Mouse (Mus musculus) left cerebral cortex, postnatal 10 days (tissue): Measurements from ENCODE around the gene Rnf208. TPM values are rescaled to one million over a fixed set of nuclear protein-coding genes. Genes with fewer than 3 reads are reported as not detected.

Source experiments
- DNase-seq, 2 experiments: peaks; one replicate each; pipeline ENCODE4 v3.0.0; 2021 to 2022; ENCODE audit warnings: low spot score in 2 of 2, mixed read lengths in 1 of 2; ENCODE audit errors: extremely low spot score in 1 of 2
- intact Hi-C: fragments of 180-260 bp; cut with DNase I; formaldehyde crosslinking; loops from one replicate; pipeline ENCODE4 v1.15.1; 2025
- total RNA-seq, 2 experiments: library from RNA; stranded (reverse); gene quantifications; 2 replicates each; pipeline ENCODE4 v1.2.3; 2021

Rnf208 gene
- 100 to 1,000 TPM; 229 to 231 TPM for total RNA-seq

DNA sequence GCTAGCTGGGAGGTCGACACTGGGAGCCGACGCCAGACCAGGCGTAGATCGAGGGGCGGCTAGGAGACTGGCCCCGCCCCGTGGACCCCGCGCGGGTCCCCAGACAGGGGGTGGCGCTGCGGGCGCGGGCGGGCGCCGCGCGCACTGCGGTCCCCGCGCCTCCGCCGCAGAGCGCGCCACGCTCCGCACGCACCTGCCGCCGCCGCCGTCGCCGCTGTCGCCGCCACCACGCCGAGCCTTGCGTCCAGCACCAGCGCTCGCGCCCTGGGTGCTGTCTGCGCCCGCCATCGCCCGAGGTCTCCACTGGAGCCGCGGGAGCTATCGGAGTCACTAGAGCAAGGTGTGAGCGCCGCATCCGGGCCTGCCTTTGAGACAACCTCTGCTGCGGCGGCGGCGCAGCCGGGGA, at the start of gene Rnf208, which contains the start of gene Cysrt1:
TSS of gene Rnf208 (plus strand) at position 155 of the 406 bp plus-strand sequence.
TSS of gene Cysrt1 (minus strand) at position 352 of the 406 bp plus-strand sequence.
- DNase-seq: peak in 1 of 2 experiments; percentile 61
- intact Hi-C loops: no loop called here

DNA sequence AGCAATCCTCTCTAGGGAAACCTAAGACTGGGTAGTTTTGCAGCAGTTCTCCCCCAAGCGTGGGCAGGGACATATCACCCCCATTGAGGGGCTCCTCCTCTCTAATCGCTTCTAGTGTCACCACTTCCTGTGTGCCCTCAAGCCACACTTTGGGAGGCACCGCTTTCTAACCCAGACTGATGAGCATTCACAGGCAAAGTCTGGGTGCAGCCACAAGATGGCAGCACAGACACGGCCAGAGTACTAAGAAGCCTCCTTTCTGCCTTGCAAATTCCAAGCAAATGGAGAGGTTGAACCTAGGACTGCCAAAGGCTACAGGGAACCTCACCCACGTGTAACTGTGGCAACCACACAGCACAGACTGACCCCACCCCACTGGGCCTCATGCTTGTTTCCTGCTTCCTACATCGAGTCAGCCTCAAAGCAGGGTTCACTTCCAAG, 48.7 kb upstream of the Rnf208 start:
- peak; percentile 74 to 84 for DNase-seq
- intact Hi-C loops: no loop called here

DNA sequence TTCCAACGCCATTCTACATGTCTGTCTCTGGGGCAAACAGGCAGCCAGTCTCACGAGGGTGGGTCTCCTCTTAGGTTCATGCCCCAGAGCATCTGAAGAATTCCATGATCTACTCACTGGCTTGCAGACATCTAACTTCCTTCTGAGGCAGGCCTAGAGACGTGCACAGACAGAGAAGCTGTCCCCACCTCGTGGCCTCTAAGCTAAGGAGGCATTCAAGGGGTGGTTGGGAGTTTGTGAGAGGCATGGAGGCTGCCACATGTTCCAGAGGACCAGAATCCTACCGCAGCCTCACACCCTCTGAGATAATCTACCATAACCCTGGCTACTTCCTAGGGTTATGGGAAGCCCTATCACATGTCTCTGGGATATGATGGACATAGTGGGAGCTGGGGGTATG, 48.0 kb upstream of the Rnf208 start:
- no peak for DNase-seq
- intact Hi-C loops: loop anchor here (2.0 kb wide), 1 partner anchor 61 kb away; the partner anchor contains the start of gene Tmem203

DNA sequence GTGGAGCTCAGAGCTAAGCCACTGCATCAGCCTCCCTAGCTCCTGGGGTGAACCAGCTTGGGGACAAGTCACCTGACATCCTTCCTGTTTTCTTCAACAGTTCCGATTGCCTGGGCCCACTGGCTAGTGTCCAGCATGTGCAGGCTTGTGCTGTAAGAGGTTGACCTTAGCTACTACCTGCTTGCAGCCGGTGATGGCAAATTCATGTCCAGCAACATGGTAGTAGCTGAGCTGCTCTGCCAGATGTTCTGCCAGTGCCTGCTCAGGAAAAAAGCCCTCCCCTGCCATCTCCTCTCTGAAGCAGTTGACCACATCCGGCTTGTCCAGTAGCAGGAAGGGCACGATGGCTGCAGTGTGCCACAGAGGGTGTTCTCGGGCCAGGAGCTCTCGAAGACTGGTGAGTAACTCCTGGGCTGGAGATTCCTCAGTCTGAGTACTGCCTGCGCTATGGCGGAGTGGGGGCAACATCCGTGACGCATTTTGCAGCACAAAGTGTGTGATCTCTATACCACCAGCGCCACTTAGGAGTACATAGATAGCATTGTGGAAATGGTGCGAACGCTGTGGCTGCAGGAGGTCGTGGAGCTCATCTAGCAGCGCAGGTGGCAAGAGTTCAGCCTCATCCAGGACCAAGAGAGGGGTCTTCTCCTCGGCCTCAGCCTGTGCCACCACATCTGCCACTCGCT, 47.4 kb upstream of the Rnf208 start:
- peak in 1 of 2 experiments; percentile 46 for DNase-seq
- intact Hi-C loops: loop anchor here (2.0 kb wide), 1 partner anchor 60 kb away; the partner anchor contains the start of gene Tmem203

DNA sequence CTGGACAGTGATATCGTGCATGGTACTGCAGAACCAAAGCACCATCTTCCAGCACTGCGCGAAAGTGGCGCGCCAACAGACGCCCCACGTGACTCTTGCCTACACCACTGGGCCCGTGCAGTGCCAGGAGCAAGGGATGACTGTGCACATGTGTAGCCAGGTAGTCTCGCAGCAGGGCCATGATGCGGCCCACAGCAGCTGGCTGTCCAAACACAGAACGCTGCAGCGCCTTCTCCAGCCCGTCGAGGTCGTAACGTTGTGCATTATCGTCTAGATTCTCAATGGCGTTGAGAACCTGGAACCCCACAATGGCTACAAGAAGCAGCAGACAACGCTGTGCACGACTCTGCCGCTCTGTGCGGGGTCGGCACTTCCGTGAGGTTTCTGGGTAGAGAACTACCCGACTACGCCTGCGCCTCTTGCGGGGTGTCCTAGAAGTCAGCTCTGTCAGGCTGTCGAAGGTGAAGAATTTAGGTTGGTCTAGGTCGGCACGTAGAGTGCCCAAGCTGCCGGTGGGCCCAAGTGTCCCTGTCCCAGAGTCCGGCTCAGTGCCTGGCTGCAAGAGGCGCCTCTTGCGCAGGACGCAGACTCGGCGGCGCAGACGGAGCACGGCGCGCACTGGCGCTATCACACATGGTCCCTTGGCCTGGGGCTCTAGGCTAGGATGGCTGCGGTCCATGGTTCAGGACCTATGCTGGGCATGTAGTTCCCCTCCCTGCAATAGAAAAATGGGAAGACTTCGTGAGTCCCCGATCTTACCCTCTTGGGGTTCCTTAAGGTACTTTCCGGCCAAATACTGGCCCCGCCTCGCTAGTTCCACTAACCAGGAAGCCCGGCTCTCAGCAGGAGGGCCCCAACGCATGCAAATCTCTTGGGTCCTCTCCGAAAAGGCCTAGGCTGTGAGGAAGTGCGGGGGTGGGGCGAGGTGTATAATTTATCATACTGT, 46.6 kb upstream of the Rnf208 start:
- peak in 1 of 2 experiments; percentile 86 for DNase-seq
- intact Hi-C loops: loop anchor here (2.0 kb wide), 1 partner anchor 59 kb away; the partner anchor contains the start of gene Tmem203

DNA sequence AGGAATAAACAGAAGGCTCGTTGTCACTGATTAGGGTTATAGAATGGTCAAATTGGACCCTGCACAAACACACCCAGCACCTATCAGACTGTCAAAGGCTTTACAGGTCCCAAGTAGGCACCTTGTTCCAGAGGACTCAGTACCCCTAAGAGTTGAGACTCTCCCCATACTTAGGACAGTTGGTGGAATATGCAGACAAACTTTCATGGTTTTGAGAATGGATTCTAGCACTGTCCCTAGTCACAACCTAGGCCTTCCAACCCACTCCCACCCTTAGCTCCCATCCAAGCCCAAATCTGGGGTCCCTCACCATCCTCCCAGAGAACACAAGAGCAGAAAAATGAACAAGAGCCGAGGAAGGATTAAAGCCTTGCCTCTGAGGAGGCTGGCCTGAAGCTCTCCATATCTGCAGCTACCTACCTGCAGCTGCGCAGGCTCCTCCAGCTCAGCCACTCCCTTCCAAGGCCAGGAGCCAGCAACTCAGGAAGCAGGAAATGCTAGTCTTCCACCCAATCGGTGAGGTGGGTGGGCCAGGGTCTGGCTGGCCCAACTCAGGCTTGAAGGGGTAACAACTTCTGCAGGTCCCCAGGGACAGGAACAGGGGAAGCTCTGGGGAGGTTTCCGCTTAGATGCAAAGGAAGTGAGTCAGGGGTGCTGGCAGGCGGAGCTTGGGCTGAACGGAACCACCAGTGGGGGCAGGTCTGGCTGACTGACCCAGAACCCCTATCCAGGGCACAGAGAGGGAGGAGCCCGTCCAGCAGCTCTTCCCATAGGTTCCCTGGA, 45.7 kb upstream of the Rnf208 start, which contains the start of gene Tor4a:
TSS of gene Tor4a (minus strand) at position 715 of the 783 bp plus-strand sequence.
- DNase-seq: peak in 1 of 2 experiments; percentile 92
- intact Hi-C loops: no loop called here

DNA sequence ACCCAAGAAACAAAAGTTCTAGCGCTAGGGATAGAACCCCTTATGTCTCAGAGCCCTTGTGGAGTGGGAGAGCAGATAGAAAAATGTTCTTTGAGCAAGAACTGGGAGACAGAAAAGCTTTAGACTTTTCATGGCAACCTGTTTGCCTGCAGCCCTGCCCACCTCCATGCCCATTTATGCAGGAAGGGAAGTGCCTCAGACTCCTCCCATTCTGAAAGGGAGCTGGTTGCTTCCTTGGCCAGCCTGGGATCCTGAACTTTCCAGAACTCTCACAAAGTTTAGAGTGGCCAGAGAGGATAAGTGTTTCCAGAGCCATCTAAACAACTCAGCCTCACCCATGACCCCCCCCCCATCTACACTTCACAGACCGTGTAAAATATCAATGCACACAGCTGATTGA, 44.9 kb upstream of the Rnf208 start:
- DNase-seq: no peak
- intact Hi-C loops: no loop called here

DNA sequence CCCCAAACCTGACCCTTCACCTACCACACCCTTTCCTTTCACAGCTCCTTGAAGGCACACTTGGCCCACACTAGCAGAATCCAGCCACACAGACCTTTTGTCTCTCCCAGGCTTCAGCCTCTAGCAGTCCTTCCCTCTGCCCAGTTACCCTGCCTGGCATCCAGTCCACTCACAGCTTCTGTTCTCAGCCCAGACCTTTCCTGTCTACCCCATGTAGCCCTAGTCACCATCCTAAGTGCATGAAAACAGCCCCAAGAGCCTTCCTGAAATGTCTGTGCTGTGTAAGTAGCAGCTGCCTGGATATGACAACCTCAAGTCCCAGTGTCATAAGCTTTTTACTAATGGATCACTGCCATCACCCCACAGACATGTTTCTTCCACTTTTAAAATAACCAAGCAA, 44.1 kb upstream of the Rnf208 start:
- intact Hi-C loops: no loop called here

DNA sequence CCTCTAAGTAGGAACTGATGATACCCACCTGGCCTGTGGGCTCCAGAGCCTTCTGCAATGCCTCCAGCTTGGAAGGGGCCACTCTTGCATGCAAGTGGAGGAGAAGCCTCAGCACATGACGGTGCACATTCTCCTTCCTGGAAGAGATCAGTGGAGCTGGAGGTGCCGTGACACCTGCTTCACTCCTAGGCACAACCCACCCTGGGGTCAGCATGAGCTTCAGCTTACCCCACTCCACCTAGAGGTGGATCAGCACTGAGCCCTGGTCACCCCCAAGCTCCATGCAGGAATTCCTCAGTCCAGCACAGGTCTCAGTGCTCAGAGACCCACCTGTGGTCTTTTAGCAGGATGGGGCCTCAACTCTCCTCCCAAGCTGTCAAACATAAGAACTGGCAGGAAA, 41.4 kb upstream of the Rnf208 start:
- DNase-seq: no peak
- intact Hi-C loops: no loop called here

More for the DNA sequence above, 44.1 kb upstream of the Rnf208 start:
- no peak for DNase-seq

DNA sequence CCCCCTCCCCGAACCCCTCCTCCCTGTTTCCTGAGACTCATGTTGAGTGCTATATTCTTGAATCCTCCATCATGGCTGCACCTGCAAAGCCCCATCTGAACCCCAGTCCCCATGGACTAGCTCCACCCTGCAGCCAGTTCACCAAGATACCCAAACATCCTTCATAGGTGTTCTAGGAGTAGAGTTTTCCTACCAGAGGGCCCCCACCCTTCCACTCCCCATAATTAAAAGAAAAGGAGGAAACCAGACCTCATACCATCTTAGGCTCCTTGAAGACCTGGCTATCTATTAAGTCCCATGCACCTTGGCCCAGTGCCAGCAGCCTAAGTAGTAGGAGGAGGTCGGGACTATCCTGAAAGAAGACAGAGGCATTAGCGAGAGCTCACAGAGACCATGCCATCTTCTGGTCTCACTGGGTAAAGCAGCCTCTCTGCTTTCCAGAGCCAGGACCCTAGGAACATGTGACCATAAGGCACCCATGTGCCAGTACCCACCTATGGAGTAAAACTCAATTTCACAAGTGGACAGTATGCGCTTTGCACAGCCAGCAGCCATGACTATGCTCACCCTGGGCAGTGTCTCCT, 38.3 kb upstream of the Rnf208 start:
- intact Hi-C loops: no loop called here
- peak in 1 of 2 experiments; percentile 60 for DNase-seq

DNA sequence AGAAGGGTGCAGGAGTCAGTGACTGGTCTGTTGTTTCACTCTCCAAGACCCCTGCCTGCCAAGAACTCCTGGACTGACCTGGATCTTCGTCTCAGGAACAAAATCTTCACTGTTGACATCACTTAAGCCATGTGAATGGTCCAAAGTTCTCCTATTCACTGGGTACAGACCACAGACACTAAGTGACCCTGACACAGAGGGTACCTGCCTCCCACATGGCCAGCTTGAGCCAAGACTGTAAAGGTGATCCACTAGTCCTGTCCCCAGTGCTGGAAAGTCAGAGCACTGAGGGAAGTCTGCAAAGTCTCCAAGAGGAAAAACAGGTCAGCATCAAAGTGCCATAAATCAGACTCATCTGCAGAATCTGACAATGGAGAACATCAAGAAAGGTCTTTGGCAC, 34.5 kb upstream of the Rnf208 start:
- intact Hi-C loops: no loop called here
- no peak for DNase-seq

DNA sequence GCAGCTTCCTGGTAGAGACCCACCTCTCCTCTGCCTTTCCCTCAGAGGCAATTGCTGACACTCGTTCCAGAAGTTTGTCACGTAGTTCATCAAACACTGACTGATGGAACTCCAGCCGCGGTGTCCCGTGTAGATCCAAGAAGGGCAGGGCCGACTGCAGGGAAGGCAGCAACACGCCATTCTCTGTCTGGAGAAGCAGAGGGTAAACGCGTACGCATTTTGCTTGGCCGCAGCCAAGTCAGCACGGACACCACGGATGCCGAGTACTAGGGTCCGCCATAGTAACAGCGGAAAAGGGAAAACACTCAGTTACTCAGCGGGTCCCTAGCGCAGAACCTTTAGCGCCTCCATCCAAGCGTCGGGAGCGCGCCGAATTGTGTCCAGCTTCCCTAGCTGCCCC, 31.4 kb upstream of the Rnf208 start:
- intact Hi-C loops: no loop called here
- DNase-seq: no peak

DNA sequence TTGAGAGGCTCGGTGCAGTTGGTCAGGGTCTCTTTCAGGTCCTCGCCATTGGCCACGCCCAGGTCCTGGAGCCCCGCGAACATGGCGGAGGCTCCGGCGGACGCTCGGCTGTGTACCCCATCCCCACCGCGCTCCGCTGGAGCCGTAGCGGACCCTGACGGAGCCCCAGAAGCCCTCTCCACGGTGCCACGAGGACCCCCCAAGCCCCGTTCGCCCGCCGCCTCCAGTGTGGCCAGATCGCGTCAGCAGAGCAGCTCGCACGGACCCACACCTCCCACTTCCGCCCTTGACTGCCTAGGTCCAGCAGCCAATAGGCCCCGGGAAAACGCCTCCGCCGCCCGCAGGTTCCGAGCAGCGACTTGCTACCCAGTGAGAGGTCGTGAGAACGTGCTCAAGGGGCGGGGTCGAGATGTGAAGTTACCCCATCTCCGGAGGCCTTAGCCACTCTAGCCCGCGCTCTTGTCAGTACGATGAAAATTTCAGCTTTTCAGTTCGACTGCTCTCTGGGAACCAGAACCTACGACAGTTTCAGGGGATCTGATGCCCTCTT, 30.9 kb upstream of the Rnf208 start, which contains the start of gene Nelfb:
TSS of gene Nelfb (minus strand) at position 369 of the 550 bp plus-strand sequence.
- intact Hi-C loops: no loop called here
- peak; percentile 65 to 94 for DNase-seq

DNA sequence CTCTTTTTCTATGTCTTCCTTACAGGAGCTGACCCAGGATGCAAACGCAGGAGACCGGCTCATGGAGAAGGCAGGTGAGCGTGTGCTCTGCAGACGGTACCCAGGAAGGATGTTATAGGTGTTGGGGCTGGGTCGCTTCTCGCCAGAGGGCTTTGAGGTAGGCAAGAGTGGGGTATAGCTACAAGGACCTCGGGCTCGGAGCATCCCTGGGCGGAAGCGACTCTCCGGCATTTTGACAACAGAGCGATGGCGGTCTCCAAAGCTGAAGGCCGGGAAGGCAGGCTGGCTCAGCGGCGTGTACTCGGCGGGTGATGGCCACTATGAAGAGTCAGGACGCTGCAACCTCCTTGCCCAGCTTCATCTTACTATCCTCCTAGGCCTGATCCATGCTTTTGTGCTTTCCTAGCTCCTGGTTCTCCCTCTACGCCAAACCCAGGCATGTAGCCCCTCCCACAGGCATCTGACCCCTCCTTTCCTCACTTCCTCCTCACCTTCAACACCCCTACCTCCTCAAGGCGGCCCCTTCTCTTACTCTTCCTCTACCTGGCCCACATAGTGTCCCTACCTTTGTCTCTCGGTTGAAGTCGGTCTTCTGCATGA, 28.7 kb upstream of the Rnf208 start:
- intact Hi-C loops: no loop called here
- no peak for DNase-seq

DNA sequence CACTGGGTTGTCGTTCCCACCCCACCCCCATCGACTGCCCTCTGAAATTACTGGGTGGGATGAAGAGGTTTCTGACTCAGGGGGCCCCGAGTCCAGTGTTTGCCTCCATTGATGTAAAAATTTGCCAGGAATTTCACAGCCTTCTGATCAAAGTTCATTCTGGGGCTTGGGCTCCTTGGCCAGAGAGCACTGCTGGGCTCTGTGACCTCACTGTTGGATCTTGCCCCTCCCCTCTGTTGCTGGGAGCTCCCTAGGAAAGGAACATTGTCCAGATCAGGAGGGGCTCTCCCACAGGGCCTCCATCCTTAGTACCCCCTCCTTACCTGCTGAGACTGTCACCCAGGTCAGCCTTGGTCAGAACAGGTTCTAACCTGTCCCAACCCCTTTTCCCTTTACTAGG, 27.6 kb upstream of the Rnf208 start, which contains the start of gene Stpg3:
TSS of gene Stpg3 (minus strand) at position 194 of the 400 bp plus-strand sequence.
- DNase-seq: no peak
- intact Hi-C loops: no loop called here

DNA sequence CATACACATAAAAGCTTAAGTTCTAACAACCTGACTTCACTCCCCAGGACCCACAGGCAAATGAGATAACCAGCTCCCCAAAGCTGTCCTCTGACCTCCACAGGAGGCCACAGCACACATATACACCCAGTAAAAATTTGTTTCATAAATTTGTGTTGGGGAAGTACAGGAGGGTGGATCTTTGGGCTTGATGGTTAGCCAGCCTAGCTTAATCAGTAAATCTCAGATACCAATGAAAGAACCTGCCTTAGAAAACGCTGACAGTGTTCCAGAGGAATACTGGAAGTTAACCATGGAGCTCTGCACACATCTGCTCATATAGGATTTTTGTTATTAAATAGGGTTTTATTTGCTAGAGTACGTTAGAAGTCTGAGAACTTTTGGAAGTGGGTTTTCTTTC, 24.4 kb upstream of the Rnf208 start:
- intact Hi-C loops: no loop called here
- DNase-seq: no peak

DNA sequence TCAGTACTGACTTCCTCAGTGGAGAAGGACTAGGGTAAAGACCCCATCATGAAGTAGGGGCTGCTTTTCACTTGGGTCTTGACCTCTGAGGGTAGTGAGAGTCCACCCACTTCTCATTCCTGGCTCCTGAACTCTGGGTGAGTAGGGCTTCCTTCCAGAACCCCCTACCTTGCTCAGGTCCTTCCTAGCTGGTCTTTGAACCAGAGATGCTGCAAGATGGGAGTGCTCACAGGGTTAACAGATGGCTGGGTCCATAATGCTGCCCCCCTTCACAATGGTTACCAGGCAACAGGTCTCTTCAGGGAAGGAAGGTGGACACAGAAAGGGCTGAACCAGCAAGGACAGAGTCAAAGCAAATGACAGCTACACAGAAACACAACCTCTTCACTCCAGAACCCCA, 23.6 kb upstream of the Rnf208 start, which contains the start of gene Fam166a:
TSS of gene Fam166a (plus strand) at position 301 of the 400 bp plus-strand sequence.
- intact Hi-C loops: no loop called here
- no peak for DNase-seq
